Mouse (Mus musculus): ENCODE measurements around the gene Nt5c1a.

Nt5c1a gene

DNA sequence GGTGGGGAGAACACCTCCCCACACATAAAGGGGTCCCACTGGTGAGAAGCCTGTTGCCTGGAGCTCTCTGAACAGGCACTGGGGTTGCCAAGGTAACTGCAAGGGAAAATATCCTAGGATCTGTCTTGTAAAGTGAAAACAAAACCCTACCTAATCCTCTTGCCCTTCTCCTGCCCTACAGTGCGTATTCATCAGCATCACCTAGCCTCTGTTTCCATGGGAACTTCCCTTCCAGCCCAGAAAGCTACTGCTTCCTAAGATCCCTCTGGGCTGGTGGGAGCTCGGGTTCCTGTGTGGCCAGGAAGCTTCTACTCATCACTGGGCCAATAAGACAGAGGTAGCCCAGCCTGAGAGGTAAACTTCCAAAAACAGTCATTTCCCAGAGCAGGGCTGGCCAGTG lies 11.0 kb downstream of the Nt5c1a start:
- no peak for DNase-seq (ENCODE audit: low spot score)

DNA sequence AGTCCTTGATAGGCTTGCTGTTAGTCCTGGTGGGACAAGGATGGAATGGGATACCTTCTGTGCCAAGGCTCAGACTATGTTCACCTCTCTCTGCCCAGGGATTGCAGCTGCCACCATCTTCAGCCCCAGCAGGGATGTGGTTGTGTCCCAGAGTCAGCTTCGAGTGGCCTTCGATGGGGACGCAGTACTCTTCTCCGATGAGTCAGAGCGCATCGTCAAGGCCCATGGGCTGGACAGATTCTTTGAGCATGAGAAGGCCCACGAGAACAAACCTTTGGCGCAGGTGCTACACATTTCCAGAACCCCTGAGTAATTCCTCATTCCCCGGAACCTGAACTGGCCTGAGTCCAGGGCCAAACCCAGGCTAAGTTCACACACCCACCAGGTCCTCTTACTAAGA lies 12.7 kb downstream of the Nt5c1a start:
- no peak for DNase-seq (ENCODE audit: low spot score)

DNA sequence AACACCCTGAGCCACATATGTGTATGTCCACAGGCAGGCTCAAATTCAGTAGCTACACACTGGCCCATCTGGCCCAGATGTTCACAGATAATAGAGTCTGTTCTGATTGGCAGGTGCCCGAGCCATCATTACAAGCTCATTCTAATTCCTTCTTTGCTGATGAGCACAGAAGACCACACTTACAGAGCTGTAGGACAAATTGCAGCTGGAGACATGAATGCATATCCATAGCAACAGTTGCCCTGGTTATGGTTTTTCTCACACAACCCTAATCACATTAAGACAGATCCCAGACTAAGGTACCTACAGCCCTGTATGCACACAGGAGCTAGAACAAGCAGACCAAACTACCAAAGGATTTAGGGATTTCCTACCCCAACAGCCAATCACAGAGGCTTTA lies 14.1 kb downstream of the Nt5c1a start:
- no peak for DNase-seq (ENCODE audit: low spot score)

DNA sequence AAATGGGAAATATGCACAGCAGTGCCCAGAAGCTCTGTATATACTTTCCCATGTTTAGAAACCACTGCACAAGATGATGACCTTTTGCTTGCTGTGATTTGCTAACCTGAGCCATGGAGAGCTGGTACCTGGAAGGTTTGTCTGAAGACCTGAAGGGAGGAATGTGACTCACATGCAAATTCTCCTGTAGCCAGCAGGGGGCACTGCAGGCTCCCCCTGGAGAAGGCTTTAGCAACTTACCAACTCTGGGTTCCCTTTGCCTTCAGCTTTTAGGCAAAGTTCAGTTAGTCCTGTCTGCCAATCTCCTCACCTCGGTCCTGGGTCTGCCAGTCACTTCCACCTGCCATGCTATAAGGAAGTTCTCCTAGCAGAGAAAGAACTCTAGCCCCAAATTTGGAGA lies 15.5 kb downstream of the Nt5c1a start:
- no peak for DNase-seq (ENCODE audit: low spot score)

- DNase-seq (ENCODE audit: low spot score) = peak; percentile 45
Measured at GRCm38 (mm10) chr4:123219720-123220357, 18.5 kb downstream of the Nt5c1a start.

GRCm38 (mm10) chr4:123220637-123221036 lies 19.3 kb downstream of the Nt5c1a start:
- DNase-seq (ENCODE audit: low spot score) = no peak

GRCm38 (mm10) chr4:123223309-123223708 lies 22.0 kb downstream of the Nt5c1a start:
- no peak for DNase-seq (ENCODE audit: low spot score)

- DNase-seq (ENCODE audit: low spot score) = peak; percentile 37
Measured at GRCm38 (mm10) chr4:123225718-123226403, 24.6 kb downstream of the Nt5c1a start.

GRCm38 (mm10) chr4:123227707-123228106 lies 26.4 kb downstream of the Nt5c1a start:
- peak; percentile 62 for DNase-seq (ENCODE audit: low spot score)

DNA sequence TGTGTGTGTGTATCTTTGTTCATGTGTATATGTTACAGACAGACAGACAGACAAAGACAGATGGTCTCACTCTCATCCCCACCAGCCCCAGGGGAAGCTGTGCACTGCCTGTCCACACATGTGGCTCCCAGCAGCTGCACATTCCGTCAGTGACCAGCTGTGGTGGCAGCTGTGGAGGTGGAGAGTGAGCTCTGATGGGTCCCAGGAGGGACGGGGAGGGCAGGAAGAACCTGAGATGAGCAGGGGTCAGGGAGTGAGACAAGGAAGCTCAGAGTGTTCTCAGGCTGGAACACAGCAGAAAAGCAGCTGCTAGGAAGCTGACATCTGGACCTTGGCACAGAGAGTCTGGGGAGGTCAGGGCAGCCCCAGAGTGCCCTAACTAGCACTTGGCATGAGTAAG lies 27.0 kb downstream of the Nt5c1a start:
- DNase-seq (ENCODE audit: low spot score) = peak; percentile 75

- no peak for DNase-seq (ENCODE audit: low spot score)
Measured at GRCm38 (mm10) chr4:123229166-123229565, 27.9 kb downstream of the Nt5c1a start.

- DNase-seq (ENCODE audit: low spot score) = no peak
Measured at GRCm38 (mm10) chr4:123232841-123233240, 31.5 kb downstream of the Nt5c1a start.

- DNase-seq (ENCODE audit: low spot score) = peak; percentile 23
Measured at GRCm38 (mm10) chr4:123233492-123234084, 32.3 kb downstream of the Nt5c1a start, which contains the start of gene Heyl. TSS of gene Heyl (plus strand) at chr4:123233556.

DNA sequence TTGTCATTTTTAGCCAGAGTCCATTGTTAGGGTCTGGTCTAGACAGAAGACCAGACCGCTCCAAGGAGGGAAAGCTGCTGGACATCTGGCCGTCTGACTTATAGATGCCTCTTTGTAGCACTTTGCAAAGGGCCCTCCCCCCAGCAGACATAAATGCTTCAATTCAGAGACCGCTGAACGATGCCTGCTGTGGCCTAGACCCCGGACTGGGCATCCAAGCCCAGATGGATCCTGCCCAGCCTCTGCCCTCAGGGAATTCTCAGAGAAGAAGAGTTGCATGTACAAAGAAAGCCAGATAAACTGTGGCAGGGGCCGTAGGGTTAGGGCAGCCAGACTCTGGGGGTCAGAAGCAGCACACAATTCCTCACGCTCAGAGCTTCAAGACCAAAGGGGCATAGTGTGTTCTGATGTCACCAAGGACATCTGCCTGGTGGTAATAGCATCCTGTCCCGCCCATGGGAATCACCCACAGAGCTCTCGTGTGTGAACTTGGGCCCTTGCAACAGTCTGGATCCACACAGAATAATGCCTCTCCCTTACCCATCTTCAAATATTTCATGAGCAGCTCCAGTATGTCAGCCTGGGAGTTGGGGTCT lies 34.6 kb downstream of the Nt5c1a start:
- no peak for DNase-seq (ENCODE audit: low spot score)

GRCm38 (mm10) chr4:123236431-123237031 lies 35.2 kb downstream of the Nt5c1a start:
- DNase-seq (ENCODE audit: low spot score) = peak; percentile 51

- peak; percentile 61 for DNase-seq (ENCODE audit: low spot score)
Measured at GRCm38 (mm10) chr4:123237386-123238266, 36.3 kb downstream of the Nt5c1a start.

- peak; percentile 24 for DNase-seq (ENCODE audit: low spot score)
Measured at GRCm38 (mm10) chr4:123239361-123240203, 38.3 kb downstream of the Nt5c1a start.

DNA sequence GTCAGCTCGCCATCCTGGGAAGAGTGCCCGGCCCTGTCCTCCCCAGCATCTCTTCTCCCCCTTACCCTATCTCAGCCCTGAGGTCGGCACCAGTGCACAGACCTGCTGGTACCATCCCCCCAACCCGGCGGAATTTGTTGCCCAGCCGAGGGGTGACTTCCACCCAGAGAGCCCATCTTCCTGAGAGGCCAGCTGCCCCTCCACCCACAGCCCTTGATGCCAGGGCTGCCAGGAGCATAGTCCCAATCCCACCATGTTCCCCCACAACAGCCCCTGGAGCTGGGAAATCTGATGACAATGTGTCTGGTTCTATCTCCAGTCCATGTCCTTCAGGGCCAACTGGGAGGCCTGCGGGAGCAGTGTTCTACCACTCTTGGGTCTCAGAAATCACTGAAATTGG lies 44.9 kb downstream of the Nt5c1a start:
- no peak for DNase-seq (ENCODE audit: low spot score)

DNA sequence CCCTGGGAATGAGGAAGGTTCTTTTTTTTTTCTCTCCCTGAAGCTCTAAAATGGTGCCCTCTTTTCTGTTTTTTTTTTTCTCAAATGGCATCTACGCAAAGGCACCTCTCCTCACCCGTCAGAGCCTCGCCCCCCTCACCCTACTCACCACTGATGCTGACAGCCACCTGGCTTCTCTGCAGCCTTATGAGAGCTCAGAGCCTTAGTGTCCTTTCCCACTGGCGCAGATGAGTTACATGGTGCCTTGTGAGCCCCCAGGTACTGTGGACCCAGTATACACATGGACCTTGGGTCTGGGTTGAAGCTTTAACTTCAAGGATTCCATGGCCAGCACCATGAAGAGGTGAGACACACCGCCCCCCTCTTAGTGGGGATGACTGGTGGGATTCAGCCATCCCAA lies 45.3 kb downstream of the Nt5c1a start:
- DNase-seq (ENCODE audit: low spot score) = no peak

DNA sequence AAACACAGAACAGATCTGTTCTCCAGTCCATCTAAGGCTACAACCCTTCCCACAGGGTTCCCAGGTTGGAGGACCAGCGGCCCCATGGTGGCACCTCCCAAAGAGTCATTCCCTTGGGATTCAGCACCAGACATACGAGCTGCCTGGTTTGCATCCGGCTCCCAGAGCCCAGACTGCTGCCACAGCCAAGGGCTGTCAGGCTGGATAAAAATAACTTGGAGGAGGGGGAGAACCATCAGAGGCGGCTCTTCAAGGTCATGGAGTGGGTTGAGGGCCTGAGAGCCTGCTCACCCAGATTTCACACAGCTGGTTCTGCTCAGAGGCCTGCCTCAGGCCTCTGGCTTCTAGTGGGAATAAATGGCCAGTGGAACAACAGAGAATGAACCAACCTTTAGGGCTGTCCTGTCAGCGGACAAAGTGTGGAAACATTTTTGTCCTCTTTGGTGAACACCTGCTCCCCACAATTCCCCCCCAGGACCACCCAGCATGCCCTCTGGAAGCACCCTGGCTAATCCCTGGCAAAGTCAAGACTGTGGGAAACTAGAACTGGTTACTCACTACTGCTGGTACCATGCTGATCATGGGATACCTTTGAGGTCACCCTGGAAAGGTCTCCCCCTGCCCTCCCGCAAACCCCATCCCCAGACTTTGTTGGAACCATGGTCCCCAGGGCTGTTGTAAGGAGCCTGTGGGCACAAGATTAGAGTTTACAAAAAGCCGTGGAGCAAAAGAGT lies 46.0 kb downstream of the Nt5c1a start:
- peak; percentile 67 for DNase-seq (ENCODE audit: low spot score)

Measured in lung, postnatal 25 days (tissue).